Mouse (Mus musculus) CD4-positive, CD25-positive, alpha-beta regulatory T cell, adult 2 months (primary cell): ENCODE measurements around the gene Nfib.

Experiments used
- DNase-seq: peaks from one replicate; pipeline ENCODE4 v3.0.0-alpha.2; 2012; ENCODE audit warnings: low read depth, low spot score

Gene Nfib

GRCm38 (mm10) chr4:82704841-82705794 lies at the start of gene Nfib:
Gene Nfib (minus strand): TSS chr4:82705750.
- DNase-seq = no peak

- DNase-seq = no peak
These were observed 30.2 kb upstream of the Nfib start for GRCm38 (mm10) chr4:82735764-82736163.

GRCm38 (mm10) chr4:82734765-82735481 lies 29.4 kb upstream of the Nfib start:
- no peak for DNase-seq

GRCm38 (mm10) chr4:82734348-82734747 lies 28.8 kb upstream of the Nfib start:
- DNase-seq = no peak

- DNase-seq = no peak
These were observed 28.1 kb upstream of the Nfib start for GRCm38 (mm10) chr4:82733636-82734035.

GRCm38 (mm10) chr4:82730248-82730887 lies 24.8 kb upstream of the Nfib start:
- DNase-seq = no peak

- DNase-seq = no peak
These were observed 18.5 kb upstream of the Nfib start for GRCm38 (mm10) chr4:82724058-82724457.

- no peak for DNase-seq
These were observed 17.5 kb upstream of the Nfib start for GRCm38 (mm10) chr4:82723048-82723447.

GRCm38 (mm10) chr4:82715833-82716232 lies 10.3 kb upstream of the Nfib start:
- no peak for DNase-seq

- DNase-seq = no peak
These were observed 6.2 kb upstream of the Nfib start for GRCm38 (mm10) chr4:82711611-82712295.

- no peak for DNase-seq
These were observed 4.1 kb upstream of the Nfib start for GRCm38 (mm10) chr4:82709666-82710065.

- DNase-seq = no peak
These were observed 462 bp upstream of the Nfib start for GRCm38 (mm10) chr4:82706012-82706411.

- DNase-seq = no peak
These were observed 1.3 kb downstream of the Nfib start for GRCm38 (mm10) chr4:82704079-82704830.

GRCm38 (mm10) chr4:82702808-82703207 lies 2.7 kb downstream of the Nfib start:
- no peak for DNase-seq

GRCm38 (mm10) chr4:82699504-82699903 lies 6.0 kb downstream of the Nfib start:
- DNase-seq = no peak

- DNase-seq = no peak
These were observed 6.9 kb downstream of the Nfib start for GRCm38 (mm10) chr4:82698616-82699015.

GRCm38 (mm10) chr4:82697151-82697550 lies 8.4 kb downstream of the Nfib start:
- no peak for DNase-seq

GRCm38 (mm10) chr4:82695760-82696501 lies 9.6 kb downstream of the Nfib start:
- DNase-seq = no peak

- DNase-seq = no peak
These were observed 13.6 kb downstream of the Nfib start for GRCm38 (mm10) chr4:82692009-82692326.
